Mouse (Mus musculus) neural tube, embryonic 10.5 days (tissue): ENCODE data around the gene Cacna1c.
A peak's percentile ranks its signal among the peaks of the same experiment; 100 is the strongest.
"Not testable (repeated sequence)": the region's sequence is repeated elsewhere in the genome, so short reads cannot be mapped to it uniquely, and the experiment has no call there.

Source experiments
- DNase-seq: peaks from one replicate; pipeline ENCODE4 v3.0.0-alpha.2; 2017; ENCODE audit warnings: low spot score; ENCODE audit errors: extremely low spot score

The Cacna1c gene

DNA sequence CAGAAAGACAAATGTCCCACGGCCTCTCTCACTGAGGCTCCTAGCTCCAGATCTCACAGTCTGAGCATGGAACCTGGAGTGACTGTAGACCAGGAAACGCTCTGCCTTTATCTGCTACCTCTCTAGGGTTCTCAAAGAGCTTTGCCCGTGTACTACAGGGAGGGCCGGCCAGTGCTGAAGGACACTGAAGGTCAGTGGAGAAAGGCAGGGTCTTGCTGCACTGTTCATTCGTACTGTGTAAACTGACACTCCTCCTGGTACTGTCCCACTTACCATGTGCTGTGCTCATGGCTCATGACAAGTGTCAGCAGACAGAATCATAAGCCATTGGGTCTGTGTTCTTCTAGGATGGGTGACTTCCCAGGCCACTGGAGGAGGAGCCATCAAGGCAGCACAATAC is 17.2 kb upstream of the Cacna1c start:
- DNase-seq, result no peak

DNA sequence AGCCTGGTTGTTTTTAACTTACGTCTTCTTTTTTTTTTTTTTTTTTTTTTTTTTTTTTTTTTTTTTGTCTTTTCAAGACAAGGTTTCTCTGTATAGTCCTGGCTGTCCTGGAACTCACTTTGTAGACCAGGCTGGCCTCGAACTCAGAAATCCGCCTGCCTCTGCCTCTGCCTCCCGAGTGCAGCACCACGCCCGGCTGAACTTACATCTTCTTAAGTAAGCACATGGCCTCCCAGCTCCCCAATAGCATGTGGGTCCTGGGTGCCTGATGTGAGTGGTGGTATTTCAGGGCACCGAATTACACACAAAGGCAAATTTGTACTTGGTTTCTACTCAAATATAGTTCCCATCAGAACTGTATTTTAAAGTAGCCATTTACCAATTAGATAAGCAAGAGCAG is 9.8 kb upstream of the Cacna1c start:
- DNase-seq, result not testable (repeated sequence)

DNA sequence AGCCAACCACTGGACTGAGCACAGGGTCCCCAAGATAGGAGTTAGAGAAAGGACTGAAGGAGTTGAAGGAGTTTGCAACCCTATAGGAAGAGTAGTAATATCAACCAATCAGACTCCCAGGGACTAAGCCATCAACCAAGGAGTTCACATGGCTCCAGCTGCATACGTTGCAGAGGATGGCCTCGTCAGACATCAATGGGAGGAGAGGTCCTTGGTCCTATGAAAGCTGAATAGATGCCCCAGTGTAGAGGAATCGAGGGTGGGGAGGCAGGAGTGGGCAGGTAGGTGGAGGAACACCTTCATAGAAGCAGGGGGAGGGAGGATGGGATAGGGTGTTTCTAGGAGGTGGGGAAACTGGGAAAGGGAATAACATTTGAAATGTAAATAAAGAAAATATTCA is 8.7 kb upstream of the Cacna1c start:
- no peak for DNase-seq

DNA sequence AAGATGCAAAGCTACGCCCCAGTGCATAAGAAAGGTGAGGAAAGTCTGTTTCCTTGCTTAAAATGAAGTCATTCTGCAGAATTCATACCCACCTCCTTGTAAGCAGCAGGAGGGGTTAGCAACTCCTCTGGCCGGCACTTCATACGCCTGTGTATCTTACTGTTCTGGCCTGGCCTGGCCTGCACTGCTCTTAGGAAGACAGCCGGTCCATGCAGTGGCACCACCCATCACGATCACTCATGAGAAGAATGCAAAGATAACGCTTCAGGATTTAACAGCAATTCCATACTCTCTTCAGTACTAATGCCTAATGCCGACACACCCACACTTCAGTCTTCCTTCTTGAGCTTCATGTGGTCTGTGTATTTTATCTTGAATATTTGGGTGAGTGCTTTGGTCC is 8.1 kb upstream of the Cacna1c start:
- DNase-seq, result no peak

DNA sequence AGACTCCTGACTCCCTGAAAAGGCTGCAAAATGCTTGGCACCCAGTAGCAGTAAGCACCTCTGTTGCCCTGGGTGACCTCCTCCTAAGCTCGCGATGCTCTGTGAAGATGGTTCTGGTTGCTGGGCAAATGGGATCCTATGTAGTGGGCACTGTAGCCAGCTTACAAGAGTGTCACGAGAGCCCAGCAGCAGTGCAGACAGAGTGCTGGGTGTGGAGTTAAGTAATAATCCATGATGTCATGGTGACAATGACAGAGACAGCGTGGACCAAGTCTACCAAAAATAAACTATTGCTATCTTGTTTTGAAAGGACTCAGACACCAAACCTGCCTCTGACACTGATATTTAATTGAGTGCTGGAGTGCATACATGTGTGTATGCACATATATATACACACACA is 5.4 kb upstream of the Cacna1c start:
- no peak for DNase-seq

DNA sequence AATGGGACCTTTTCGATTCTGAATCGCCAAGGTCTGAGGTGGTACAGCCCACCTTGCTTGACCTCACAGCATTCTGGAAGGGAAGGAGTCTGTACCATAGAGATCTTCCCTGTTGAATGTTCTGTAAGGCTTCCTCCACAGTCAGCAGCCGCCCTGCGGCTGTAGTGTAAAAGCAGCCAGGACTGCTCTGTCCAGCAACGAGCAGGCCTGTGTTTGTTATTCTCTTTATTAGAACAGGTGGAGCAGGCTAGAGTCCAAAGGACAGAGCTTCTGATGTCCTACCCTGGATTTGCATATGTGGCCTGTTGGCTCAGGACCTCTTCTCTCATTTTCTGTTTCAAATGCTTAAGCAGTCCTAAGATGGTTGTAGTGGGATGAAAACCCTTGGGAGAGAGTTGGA is 4.1 kb upstream of the Cacna1c start:
- no peak for DNase-seq

DNA sequence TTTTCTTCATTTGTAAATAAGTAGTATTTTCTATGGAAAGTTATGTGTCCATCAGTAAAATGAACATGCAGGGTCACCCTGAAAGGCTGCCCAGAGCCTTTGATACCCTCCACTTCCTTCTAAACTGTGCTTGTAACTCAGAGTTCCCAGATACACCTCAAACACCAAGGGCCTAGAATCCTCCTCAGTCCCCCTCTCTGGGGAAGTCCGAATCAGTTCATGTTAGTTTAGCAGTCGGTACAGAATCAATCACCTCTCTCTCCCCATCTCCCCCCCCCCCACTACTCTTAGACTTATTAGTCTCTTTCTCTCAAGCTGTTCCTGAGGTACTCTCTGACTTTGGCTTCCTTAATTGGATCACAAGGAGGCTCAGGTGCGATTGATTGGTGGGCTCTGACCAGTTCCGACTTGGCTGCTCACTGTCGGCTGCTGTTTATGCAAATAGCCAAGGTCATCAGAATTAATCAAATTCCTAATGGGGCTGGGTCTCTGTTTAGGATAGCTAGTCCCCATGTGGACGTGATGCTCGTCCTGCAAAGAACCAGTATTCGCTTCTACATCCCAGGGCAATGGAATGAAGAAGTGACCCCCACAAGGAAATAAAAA is 3.2 kb upstream of the Cacna1c start:
- DNase-seq, result no peak

DNA sequence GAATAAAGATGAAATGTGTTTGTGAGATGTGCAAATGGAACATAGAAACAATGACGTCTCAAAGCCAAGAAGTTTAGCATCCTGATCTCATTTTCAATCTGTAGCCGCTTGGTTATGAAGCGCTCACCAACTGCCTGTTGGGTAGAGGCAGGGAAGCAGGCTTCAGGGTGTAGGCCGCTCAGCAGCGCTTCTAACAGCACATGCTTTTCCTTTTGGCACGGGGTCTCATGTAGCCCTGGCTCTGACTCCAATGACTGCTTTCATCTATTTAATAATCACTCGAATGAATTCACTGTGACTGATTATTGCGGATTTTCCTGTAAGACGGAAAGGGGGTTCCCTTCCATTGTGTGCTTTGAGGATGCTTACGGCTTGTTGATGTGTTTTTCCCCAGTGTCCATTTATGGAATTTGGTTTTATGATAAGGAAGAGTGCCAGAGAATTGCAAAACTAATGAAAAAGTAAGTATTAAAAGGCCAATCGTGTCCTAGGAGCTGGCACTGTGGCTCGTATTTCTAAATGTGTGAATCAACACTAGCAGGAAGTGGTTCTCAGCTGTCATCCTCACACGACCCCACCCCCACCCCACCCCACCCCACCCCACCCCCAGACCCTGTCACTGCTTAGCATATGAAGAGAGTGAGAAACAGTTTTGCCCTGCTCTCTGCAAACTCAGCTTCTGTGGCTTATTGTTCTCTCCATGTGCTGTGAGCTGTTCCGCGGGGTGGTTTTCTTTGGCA is 2.5 kb upstream of the Cacna1c start:
- DNase-seq, result no peak

DNA sequence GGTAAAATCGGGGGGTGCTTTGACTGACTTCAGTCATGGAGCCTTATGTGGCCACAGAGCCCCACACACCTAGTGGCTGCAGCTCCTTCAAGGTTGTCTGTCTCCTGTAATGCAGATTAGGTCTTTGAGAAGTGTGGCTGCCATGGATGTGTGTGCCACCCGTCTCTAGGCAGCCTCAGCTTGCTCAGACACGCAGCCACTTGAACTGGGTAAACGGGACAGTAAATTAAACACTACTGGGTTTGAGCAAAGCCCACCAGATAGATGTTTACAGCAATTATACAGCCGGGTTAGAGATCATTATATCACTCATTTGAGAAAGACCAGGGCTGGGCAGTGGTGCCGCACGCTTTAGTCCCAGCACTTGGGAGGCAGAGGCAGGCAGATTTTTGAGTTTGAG is 1.6 kb downstream of the Cacna1c start:
- no peak for DNase-seq

DNA sequence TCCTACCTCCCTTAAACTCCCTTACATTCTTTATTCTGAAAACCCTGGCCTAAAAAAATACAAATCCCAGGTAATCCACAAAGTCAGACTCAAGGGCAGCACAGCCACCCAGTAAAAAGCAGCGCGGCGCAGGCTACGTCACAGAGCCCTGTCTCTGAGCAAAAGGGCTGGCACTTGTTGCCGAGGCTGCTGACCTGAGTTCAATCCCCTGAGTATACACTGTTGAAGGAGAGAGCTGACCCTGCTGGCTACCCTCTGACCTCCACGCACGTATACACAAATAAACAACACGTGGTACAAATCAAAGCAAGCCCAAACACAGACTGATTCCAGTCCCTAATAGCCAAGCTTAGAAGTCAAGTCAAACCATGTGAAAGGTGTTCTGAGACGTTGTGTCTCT is 2.1 kb downstream of the Cacna1c start:
- no peak for DNase-seq

DNA sequence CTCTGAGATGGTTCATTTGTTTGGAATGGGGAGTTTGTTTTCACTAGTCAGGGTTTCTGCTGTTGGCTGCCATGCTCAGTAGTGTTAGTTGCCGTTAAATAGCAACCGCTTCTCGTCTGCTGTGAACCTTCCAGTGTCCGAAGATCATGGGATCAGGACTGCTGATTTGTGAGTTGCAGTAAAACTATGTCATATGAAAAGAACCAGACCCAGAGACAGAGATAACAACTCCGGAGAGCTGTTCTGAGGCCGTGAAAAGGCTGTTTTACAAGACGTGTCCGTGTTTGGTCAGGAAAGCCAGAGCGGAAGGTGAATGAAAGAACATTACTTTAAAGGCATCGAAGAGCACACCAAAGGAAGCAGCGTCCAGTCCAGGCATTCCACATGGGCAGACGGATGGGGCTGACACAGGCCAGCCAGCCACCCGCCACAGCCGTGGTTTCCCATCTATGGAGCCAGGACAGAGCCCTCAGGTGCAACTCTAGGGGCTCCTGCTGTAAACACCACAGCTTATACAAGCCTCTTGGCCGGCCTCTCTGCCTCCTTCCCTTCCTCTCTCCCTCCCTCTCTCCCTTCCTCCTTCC is 2.6 kb downstream of the Cacna1c start:
- no peak for DNase-seq

DNA sequence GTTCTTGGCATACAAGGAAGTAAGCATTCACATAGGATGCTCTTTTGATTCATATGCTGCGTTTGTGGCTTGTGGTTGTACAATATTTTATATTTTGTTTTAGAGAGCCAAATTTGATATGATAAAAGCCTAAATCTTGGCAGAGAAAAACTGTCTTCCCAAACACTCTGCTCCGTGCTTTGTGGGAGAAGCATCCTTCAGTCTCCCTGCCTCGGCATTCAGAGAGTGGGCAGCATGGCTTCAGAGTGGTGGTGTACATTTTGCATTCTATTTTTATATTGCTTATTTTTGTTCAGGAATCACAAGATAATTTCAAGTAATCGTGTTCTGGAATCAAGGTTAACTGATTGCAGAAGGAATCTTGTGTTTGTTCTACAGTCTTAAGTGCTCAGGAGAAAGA is 4.7 kb downstream of the Cacna1c start:
- no peak for DNase-seq

DNA sequence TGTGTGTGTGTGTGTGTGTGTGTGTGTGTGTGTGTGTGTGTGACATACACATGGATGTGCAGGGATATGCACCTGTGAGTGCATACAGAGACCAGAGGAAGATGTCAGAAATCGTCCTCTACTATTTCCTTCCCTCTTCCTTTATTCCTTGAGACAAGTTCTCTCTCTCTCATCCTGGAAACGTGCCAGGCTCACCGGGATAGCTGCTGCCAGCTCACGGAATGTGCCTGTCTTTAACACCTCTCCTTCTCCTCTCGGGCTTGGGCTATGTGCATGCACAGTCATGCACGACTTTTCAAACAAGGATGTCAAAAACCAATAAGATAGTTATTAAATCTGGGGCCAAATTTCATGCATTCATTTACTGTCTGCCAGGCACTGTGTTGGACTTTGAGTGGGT is 8.6 kb downstream of the Cacna1c start:
- no peak for DNase-seq

DNA sequence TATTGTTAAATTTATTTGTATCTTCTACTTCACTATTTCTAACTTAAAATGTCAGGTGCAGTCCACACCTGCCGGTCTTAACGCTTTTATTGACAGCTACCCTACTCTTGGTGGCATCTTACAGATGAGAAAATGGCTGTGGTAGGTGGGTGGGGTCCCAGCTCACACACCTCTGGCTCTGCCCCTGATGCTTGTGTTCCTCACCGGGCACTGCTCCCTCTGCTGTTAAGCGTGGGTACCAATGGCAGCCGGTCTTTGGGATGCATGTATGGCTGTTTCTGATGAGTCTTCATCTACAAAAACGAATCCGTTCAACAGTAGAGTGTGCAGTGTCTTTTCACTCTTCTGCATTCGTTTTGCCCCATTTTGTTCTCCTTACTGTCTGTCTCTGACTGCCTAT is 9.6 kb downstream of the Cacna1c start:
- DNase-seq, result no peak

DNA sequence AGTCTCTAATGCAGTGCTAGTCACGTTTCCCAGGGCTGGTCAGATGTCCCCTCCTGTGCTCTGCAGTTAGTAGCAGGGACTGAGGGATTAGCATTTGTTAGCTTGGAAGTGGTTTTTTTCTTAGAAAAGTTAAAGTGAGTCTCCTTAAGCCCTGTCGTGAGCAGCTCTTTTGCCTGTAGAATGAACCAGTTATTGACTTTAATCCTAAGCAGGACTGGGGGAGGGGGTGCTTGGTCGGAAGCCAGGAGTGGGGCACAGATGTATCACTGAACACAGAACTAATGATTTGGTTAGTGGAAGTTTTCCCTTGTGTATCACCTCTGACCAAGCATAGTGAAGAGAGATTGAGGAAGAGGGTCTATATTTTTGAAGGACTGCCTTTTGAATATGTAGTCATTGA is 12.4 kb downstream of the Cacna1c start:
- DNase-seq, result no peak

DNA sequence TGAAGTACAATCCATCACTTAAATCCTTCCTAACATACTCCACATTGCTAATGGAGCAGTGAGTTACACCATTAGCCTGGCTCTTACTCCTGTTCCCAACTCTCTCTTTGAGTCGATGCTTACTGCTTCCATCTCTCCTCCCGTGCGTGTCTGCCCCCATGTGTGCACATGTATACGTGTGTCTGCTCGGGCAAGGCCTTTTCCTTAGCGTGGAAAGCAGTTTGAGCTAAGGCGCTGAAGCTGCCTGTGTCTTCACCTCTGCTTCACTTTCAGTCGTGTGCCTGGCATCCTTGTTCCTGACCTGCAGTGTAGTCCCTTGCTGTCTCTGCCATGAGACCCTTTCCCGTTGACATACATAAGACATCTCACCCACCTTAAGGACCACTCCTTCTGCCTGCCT is 14.0 kb downstream of the Cacna1c start:
- DNase-seq, result no peak

DNA sequence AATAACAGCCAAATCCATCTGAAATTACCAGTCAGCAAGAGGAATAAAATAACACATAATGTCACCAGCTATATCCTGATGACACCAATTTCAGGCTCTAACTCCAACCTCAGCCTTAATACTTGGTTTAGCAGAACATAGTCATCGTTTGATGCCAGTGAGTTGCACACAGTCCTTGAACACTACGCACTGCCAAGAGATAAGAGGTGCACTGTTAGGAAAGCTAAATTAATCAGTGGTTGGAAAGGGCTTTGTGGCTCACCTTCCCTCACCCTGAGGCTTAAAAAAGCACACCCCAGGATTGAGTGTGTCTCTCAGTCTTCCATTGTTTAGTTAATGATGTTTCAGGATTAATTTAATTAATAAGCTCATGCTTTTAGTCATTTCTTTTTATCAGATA is 16.0 kb downstream of the Cacna1c start:
- no peak for DNase-seq

DNA sequence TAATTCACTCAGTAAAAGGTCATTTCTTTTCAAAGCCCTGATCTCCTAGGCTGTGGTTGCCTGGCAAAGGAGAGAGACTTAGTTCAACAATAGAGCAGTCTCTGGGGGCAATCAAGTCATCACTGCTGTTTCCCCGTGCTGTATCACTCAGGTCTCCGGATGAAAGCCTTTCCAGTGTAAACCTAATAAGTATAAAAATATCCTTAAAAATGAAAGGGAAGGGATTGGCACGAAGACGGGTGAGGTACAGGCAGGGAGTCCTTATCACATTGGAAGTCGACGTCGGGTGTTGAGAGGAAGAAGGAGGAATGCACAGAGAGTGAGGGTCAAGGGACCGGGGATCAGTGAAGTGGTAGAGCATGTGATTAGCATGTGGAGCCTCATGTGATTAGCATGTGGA is 19.1 kb downstream of the Cacna1c start:
- DNase-seq, result no peak

DNA sequence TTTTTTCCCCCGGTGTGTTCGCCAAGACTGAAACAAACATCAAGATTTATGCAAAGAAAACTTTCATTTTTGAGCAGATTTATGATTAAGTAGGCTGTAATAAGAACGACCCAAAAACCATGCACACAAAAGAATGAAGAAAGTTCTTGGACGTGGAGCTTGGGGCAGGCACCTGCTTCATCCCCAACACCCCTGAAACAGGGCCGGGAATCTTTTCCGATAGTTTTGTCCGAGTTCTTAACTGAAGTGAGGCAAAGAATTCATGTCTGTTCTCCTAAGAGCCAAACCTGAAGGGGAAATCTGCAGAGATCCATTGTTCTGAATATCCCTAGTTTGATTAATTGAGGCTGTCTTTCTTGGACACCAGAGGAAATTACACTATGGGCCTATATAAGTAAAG is 20.1 kb downstream of the Cacna1c start:
- no peak for DNase-seq

DNA sequence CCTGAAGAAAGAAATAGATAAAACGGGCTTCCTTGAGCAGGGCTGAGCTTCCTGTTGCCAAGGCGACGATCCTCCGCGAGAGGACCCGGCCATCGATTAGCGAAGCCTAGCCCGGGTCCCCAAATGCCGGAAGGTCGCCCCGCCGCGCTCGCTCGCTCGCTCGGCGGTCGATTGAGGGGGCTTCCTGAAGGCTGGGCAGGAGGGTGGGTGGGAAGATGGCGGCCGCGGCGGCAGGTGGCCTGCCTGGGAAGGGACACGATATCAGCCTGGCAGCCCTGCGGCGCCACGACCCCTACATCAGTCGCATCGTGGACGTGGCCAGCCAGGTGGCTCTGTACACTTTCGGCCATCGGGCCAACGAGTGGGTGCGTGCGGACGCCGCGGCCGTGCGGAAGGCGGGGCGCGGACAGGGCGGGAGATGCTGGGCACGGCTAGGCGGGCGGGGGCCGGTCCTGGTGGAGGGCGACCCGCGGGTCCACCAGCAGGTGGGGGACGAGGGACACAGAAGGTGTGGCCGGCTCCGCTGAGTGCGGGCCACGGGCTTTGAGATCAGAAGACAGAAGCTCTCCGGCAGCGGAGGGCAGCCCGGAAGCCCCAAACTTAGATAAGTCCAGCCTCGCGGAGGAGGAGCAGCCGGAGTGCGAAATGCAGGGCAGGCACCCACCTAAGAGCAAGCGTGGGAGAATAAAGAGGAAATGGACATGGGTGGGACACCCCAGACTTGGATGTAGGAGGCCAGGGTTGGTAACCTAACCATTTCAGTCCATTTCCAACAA is 21.0 kb downstream of the Cacna1c start, which contains the start of gene Dcp1b:
Gene Dcp1b, plus strand, starts transcription at position 176 of the 776 bp plus-strand sequence.
- DNase-seq, result peak; percentile 95

DNA sequence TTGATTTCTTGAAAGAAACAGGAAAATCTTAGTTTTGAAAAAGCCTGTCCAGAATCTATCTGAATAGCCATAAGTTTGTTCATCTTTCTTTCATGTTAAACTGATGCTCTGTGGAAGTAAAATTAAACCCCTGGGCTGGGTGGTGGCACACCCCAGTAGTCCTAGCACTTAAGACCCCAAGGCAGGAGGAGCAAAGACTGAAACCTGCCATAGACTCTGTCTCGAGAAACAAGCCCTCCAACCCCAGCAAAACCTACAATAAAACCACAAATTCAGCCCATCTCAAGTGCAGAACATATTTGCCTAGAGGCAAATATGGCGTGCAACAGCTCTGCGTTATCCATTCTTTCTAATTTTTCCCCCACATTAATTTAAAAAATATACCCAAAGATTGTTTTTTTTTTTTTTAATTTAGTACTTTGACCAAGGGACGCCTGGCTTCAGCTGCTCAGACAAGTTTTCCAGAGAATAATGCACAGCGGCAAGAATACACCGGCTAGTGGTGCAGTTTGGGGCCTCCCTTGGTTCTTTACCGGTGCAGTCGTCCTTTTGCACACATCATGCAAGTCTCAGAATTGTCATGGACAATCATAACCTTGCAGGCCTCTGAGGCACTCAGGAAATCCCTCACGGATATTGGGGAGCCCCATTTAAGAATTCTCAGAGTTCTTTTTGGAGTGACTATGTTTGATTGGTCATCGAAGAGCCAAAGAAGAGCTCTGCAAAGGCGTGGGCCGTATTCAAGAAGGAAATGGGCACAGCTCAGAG is 21.7 kb downstream of the Cacna1c start:
- no peak for DNase-seq
